Mouse (Mus musculus) spleen, postnatal 4 days (tissue): ENCODE measurements around the gene Tpra1.

Experiments used
- DNase-seq, 2 experiments: peaks; one replicate each; pipeline ENCODE4 v3.0.0; 2022; ENCODE audit warnings: low spot score in 2 of 2

Tpra1 gene

GRCm38 (mm10) chr6:88901947-88902820 lies at the start of gene Tpra1:
TSS of gene Tpra1 (plus strand) at chr6:88902251.
- DNase-seq, result peak; percentile 95

DNA sequence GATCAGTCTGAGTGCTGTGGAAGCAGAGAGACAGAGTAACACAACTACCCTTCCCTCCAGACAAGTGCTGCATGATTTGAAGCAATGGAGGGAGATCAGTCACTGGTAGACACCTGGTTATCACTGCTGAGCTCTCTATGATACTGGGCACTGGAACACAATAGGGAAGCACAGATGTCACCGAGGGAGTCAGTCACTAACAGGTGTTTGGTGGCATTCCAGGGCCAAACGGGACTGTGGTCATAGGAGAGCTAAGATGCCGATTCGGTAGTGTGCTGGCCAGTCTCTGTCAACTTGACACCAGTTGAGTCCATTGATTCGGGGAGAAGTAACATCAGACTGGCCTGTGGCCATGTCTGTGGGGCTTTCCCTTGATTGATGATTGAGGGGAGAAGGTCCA lies 47.5 kb upstream of the Tpra1 start:
- no peak for DNase-seq

- DNase-seq, result peak; percentile 74 to 89
Observed at GRCm38 (mm10) chr6:88855636-88856035, 46.4 kb upstream of the Tpra1 start.

GRCm38 (mm10) chr6:88857249-88857648 lies 44.8 kb upstream of the Tpra1 start:
- no peak for DNase-seq

- DNase-seq, result no peak
Observed at GRCm38 (mm10) chr6:88857830-88858229, 44.2 kb upstream of the Tpra1 start.

DNA sequence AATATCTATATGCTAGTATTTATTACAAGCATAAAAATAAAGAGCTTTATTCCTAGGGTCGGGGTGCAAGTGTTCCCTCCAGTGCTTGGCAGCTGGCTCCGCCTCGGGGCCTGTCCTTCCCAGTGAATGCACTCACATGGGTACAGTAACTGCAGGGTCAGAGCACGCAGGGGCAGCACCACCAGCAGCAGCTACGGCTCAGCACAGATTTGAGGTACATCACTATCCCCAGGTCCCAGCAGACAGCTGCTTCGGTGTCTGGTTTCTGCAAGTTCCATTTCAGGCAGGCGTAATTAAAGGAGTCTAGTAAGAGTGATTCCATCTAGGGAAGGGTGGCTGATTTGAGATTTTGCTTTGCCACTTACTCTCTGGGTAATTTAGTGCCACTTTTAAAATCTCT lies 43.7 kb upstream of the Tpra1 start:
- no peak for DNase-seq

DNA sequence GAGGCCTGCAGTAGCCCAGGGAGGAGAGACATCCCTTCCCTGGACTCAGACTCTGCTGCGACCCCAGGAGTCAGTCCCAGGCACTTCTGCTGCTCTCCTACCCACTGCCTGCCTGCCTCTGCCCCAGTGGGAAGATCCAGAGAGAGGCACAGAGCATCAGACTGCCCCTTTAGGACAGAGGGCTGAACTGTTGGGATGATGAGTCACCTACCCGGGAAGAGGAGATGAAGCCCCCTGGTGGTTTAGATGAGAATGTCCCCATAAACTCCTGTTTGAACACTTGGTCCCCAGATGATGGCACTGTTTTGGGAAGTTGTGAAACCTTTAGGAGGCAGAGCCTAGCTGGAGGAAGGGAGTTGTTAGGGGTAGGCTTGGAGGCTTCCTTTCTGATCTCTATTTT lies 41.1 kb upstream of the Tpra1 start:
- DNase-seq, result peak in 1 of 2 experiments; percentile 49

- no peak for DNase-seq
Observed at GRCm38 (mm10) chr6:88865704-88866103, 36.3 kb upstream of the Tpra1 start.

DNA sequence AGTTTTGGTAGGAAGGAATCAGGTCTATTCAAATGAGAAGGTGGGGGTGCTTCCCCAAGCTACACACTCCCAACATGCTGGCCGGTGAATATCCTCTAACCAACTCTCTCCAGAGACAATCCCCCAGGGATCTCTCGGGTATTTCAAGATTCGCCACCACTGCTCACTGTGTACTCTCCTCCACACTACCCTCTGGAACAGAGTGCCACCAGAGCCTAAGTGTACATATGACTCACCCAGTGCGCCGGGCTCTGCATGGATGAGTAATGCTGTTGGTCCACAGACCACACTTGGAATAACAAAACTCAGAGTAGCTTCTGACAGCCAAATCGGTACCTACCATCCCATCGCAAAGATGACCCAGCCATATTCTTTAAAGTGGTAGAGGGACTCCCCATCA lies 32.6 kb upstream of the Tpra1 start:
- no peak for DNase-seq

DNA sequence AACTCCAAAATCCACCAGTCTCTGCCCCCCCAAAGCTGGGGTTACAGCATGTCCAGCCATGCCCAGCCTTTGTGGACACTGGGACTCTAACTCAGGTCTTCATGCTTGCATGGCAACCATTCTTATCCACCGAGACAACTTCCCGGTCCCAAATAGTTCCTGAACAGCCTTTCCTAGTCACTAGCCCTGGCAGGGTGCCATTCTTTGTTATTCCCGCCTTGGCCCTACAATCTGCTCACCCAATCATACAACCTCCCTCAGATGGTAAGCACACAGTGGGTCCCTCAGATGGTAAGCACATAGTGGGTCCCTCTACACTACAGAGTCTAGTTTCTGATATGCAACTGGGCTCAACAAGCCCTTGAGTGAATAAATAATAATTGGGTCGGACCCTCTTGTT lies 31.5 kb upstream of the Tpra1 start:
- no peak for DNase-seq

DNA sequence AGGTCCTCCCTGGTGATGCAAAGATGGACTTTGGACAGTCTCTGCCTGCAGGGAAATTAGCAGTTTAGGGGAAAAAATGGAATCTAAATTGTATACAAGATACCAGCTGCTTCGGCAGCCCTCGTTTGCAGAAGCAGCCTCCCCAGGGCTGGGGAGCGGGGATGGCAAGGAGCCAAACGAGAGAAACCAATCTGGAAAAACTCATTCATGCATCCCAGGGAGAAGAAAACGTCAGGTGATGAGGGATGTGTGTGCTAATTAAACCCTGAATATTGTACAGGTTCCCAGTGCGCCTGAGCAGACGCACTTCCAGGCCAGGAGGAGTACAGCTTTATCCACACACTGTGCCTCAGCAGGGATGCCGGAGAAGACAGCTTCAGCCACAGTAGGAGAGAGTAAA lies 30.5 kb upstream of the Tpra1 start:
- no peak for DNase-seq

DNA sequence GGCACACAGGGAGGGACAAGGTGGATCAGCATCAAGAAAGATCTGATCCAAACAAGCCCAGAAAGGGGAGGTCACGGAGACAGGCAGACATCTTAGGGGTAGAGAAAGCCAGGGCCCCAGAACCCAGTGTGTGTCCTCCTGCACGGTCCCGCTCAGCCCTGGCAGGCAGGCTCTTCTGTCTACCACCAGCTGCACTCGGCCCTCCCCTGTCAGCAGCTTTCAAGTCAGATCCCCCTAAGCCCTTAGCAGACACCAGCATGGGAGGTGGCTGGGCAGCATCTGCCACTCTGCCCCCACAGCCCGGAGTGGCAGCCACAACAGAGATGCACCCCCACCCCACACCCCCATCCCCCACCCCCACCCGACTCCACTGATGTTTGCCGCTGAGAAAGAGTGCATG lies 29.2 kb upstream of the Tpra1 start:
- DNase-seq, result no peak

DNA sequence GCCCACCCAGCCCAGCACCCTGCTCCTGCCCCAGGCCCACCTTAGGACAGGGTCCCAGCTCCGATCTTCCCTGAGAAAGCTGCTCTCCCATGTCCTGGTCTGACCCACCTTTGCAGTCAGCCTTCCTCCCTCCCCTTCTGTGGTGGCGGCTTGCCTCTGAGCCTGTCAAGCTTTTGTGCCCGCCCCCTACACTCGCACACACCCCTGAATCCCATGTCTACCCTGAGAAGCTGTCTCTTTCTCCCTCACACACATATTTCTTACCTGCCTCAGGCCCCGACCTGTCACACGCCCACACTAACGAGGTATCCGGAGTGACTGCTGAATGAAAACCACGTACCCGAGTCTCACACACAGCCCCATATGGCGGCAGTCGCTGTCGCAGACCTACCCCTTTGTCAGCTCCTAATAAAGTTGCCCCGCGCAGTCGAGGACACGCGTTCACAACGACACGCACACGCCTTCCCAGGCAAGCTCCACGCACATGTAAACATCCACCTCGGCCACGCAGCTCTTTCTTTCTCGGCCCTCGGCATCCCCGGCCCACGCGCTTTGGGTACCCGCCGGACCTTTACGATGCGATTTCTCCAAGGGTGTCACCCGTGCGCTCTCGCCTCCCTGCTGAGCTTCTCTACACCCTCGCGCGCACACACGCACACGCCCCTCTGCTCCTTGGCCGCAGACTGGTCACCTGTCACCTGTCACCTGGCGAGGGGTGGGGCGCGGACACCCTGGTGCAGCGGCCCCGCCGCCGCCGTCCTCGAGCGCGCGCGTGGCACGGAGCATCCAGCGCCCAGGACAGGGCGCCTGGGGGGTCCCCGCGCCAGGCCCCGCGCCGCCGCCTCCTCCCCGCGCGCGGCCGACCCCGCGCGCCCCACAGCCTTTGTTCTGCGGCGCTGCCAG lies 27.8 kb upstream of the Tpra1 start:
- no peak for DNase-seq

GRCm38 (mm10) chr6:88874868-88875508 lies 27.1 kb upstream of the Tpra1 start, which contains the start of gene Podxl2:
TSS of gene Podxl2 (minus strand) at chr6:88875044.
- peak in 1 of 2 experiments; percentile 52 for DNase-seq

- no peak for DNase-seq
Observed at GRCm38 (mm10) chr6:88879471-88879870, 22.6 kb upstream of the Tpra1 start.

DNA sequence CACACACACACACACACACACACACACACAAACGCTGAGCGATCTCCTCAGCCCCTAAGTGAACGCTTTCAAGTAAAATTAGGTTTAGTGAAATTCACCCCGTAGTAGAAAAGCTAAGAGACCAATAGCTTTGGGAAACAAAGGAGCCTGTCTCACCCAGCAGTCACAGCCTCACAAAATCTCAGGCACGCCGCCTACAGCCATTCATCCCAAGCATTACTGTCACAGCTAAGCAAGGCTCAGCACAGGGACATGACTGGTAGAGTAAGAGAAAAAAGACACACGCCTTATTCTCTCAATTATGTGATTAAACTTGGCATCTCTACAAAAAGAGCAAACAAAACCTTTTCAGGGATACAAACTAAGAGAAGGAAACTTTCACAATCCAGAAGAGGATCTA lies 20.7 kb upstream of the Tpra1 start:
- DNase-seq, result no peak

GRCm38 (mm10) chr6:88884195-88884594 lies 17.9 kb upstream of the Tpra1 start:
- DNase-seq, result no peak

GRCm38 (mm10) chr6:88884690-88885089 lies 17.4 kb upstream of the Tpra1 start:
- DNase-seq, result no peak

DNA sequence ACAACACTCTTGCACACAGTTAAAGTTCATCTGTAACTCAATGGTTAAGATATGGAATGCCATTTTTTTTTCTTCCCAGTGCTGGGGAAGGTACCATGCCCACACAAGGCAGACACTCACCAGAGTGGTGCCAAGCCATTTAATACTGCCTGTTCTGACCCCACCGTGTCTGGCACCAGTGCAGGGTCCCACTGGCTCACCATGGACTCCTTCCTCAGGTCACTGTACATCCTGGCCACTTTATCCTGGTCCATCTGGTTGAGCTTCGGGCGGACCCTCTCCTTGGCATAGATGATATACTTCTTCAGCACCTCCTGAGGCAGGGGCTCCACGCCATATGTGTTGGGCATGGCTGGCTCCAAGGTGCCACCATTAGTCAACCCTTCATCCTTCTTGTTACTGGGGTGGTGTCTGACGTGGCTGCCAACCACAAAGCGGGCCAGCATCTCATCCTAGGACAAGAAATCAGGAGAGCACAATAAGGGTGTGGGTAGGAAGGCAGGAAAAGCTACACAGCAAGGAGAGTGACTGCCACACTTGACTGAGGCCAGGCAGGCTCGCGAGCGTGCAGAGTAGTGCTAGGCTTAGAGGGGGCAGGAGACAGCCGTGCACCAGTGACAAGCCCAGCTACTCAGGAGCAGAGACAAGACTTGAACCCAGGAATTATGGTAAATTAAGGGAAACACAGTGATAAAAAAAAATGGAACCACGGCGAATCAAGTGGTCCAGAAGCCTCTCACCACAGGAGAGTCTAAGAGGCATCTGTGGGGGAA lies 16.2 kb upstream of the Tpra1 start:
- no peak for DNase-seq

- no peak for DNase-seq
Observed at GRCm38 (mm10) chr6:88886417-88886967, 15.6 kb upstream of the Tpra1 start.

- DNase-seq, result no peak
Observed at GRCm38 (mm10) chr6:88889410-88890042, 12.5 kb upstream of the Tpra1 start.
